Mouse (Mus musculus): Measurements from ENCODE around the gene Prl7a1. TPM values are rescaled to one million over a fixed set of nuclear protein-coding genes. Genes with fewer than 3 reads are reported as not detected.

Prl7a1 gene
- polyA plus RNA-seq (2015; fragmentation: Nextera tagmentation; extraction: Ambion mirVana) = not detected in 2 replicates

DNA sequence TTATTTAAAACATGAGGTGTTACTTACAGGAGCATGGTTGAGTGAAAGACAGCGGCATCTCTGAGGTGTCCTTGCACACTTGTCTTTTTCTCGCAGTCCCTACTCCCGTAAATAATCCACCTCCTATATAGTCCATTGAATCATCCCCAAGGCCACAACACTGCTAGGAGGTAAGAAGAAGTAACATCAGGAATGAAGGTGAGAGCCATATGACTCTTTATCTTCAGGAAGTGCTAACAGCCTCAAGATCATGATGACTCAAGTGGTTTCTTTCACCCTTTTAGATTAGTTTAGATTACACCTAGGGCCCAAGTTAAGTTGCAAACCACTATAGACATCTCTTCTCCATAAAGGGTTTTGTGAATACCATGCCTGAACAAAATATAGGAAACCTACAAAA is at the start of gene Prl7a1:
Prl7a1 (minus strand) TSS at position 101 of the 400 bp plus-strand sequence.
- no peak within 1 kb of the TSS for H3K4me3 ChIP-seq (ENCODE audit: low read depth, low read length)
- H3K9me3 ChIP-seq (ENCODE audit: low read length) = no peaks in the 10 kb centered on the region
- DNase-seq = no peak
- H3K9ac ChIP-seq (replicated peaks) = no peak within 1 kb of the TSS
- TF ChIP-seq CTCF (IDR thresholded peaks at IDR 0.05; ENCODE audit: low read depth) (no peak), EP300 (IDR thresholded peaks at IDR 0.05; ENCODE audit: low read depth) (no peak)
- no peaks in the 10 kb centered on the region for H3K27me3 ChIP-seq (ENCODE audit: insufficient read depth, low read length)
- 89% methylated on average over 3 of the region's 3 CpGs for WGBS (ENCODE audit: insufficient replicate concordance)
- H3K4me2 ChIP-seq (ENCODE audit: low read depth, low read length) = no peak within 1 kb of the TSS
- H3K36me3 ChIP-seq (replicated peaks; ENCODE audit: insufficient read depth, low read length) = no peaks in the 10 kb centered on the region
- H3K27ac ChIP-seq (ENCODE audit: low read depth) = no peak within 1 kb of the TSS
- H3K4me1 ChIP-seq (ENCODE audit: insufficient read depth) = no peaks in the 10 kb centered on the region
- ATAC-seq = no peak

DNA sequence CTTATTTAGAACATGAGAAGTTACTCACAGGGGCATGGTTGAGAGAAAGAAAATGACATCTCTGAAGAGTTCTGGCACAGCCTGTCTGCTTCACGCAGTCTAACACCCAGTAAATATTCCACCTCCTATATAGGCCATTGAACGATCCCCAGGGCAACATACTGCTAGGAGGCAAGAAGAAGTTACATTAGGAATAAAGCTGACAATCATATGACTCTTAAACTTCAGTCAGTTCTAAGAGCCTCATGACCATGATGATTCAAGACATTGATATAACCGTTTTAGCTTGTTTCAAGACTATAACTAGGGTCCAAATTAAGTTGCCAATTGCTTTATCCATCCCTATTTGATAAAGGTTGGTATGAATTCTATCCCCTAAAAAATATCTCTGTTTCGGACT is 25.6 kb upstream of the Prl7a1 start, which contains the start of gene Prl7a2:
Prl7a2 (minus strand) TSS at position 101 of the 400 bp plus-strand sequence.
- TF ChIP-seq CTCF (IDR thresholded peaks at IDR 0.05; ENCODE audit: low read depth) (no peak), EP300 (IDR thresholded peaks at IDR 0.05; ENCODE audit: low read depth) (no peak)
- ATAC-seq (no peak), DNase-seq (no peak)
- H3K9me3 ChIP-seq (ENCODE audit: low read length) = no peaks in the 10 kb centered on the region
- H3K4me3 ChIP-seq (ENCODE audit: low read depth, low read length) = no peak within 1 kb of the TSS
- no peaks in the 10 kb centered on the region for H3K27me3 ChIP-seq (ENCODE audit: insufficient read depth, low read length)
- H3K4me2 ChIP-seq (ENCODE audit: low read depth, low read length) = no peak within 1 kb of the TSS
- no peak within 1 kb of the TSS for H3K27ac ChIP-seq (ENCODE audit: low read depth)
- no peaks in the 10 kb centered on the region for H3K4me1 ChIP-seq (ENCODE audit: insufficient read depth)
- H3K9ac ChIP-seq (replicated peaks) = no peak within 1 kb of the TSS
- 65% methylated on average over 4 of the region's 4 CpGs for WGBS (ENCODE audit: insufficient replicate concordance)
- H3K36me3 ChIP-seq (replicated peaks; ENCODE audit: insufficient read depth, low read length) = no peaks in the 10 kb centered on the region

DNA sequence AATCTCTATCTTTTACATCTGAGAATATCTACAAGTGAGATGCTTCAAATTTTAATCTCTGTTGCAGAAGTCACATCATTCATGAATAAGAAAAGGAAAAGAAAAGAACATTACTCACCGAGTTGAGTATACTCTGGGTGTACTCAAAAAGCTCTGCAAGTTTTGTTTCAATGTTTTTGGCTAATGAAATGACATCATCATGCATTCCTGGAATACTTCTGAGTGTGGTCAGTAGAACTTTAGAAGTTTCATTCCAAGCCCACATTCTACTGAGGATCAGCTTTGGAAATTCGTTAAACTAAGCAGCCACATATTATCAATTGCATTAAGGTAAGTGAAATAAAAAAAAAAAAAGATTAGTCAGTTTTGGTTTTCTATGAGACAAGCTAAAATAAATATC is 18.5 kb upstream of the Prl7a1 start:
- no peak overlapping the region for H3K9ac ChIP-seq (replicated peaks)
- no peak overlapping the region for H3K27ac ChIP-seq (ENCODE audit: low read depth)
- H3K36me3 ChIP-seq (replicated peaks; ENCODE audit: insufficient read depth, low read length) = no peaks in the 10 kb centered on the region
- no peak overlapping the region for H3K4me2 ChIP-seq (ENCODE audit: low read depth, low read length)
- no peaks in the 10 kb centered on the region for H3K27me3 ChIP-seq (ENCODE audit: insufficient read depth, low read length)
- DNase-seq = no peak
- no peak for TF ChIP-seq CTCF (IDR thresholded peaks at IDR 0.05; ENCODE audit: low read depth)
- no peak for TF ChIP-seq EP300 (IDR thresholded peaks at IDR 0.05; ENCODE audit: low read depth)
- WGBS (ENCODE audit: insufficient replicate concordance) = 59% methylated on average over 2 of the region's 2 CpGs
- H3K4me1 ChIP-seq (ENCODE audit: insufficient read depth) = no peaks in the 10 kb centered on the region
- H3K9me3 ChIP-seq (ENCODE audit: low read length) = no peaks in the 10 kb centered on the region
- ATAC-seq = no peak
- no peak overlapping the region for H3K4me3 ChIP-seq (ENCODE audit: low read depth, low read length)

DNA sequence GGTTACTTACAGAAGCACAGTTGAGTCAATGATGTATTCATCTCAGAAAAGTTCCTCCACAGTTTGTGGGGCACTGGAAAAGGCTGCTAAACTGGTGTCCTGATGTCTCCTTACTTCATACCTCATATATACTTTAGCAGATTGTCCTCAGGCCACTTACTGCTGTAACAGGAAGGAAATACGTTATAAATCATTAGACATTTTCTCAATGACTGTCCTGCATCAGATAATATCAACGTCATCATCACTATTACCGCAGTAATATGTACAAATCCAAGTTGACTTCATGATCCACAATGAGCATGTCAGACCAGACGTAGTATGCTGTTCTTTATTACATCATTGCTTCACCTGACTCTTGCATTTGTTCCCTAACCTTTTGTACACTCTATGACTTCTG is 31.8 kb downstream of the Prl7a1 start, which contains the start of gene Prl7b1:
Prl7b1 (minus strand) TSS at position 101 of the 400 bp plus-strand sequence.
- Histone ChIP-seq H3K4me3 (ENCODE audit: low read depth, low read length) (no peak within 1 kb of the TSS), H3K4me2 (ENCODE audit: low read depth, low read length) (no peak within 1 kb of the TSS), H3K27me3 (ENCODE audit: insufficient read depth, low read length) (no peaks in the 10 kb centered on the region), H3K36me3 (replicated peaks; ENCODE audit: insufficient read depth, low read length) (no peaks in the 10 kb centered on the region), H3K9me3 (ENCODE audit: low read length) (no peaks in the 10 kb centered on the region), H3K27ac (ENCODE audit: low read depth) (no peak within 1 kb of the TSS), H3K9ac (replicated peaks) (no peak within 1 kb of the TSS), H3K4me1 (ENCODE audit: insufficient read depth) (no peaks in the 10 kb centered on the region)
- TF ChIP-seq CTCF (IDR thresholded peaks at IDR 0.05; ENCODE audit: low read depth) = no peak
- TF ChIP-seq EP300 (IDR thresholded peaks at IDR 0.05; ENCODE audit: low read depth) = no peak
- no peak for DNase-seq
- no peak for ATAC-seq
- 50% methylated on average over 4 of the region's 4 CpGs for WGBS (ENCODE audit: insufficient replicate concordance)

Other genes with a start within 250 kb of the Prl7a1 start
- gene Prl8a6, start 203.8 kb downstream of the Prl7a1 start, polyA plus RNA-seq (2015; fragmentation: Nextera tagmentation; extraction: Ambion mirVana) = not detected in 2 replicates
- not detected in 2 replicates for gene Prl8a8, start 129.3 kb downstream of the Prl7a1 start, polyA plus RNA-seq (2015; fragmentation: Nextera tagmentation; extraction: Ambion mirVana)
- gene Prl8a9, start 77.9 kb downstream of the Prl7a1 start, polyA plus RNA-seq (2015; fragmentation: Nextera tagmentation; extraction: Ambion mirVana) = not detected in 2 replicates
- not detected in 2 replicates for gene Prl8a1, start 60.3 kb downstream of the Prl7a1 start, polyA plus RNA-seq (2015; fragmentation: Nextera tagmentation; extraction: Ambion mirVana)
- gene Prl7b1, start 31.9 kb downstream of the Prl7a1 start, polyA plus RNA-seq (2015; fragmentation: Nextera tagmentation; extraction: Ambion mirVana) = not detected in 2 replicates
- not detected in 2 replicates for gene Prl7a2, start 25.5 kb upstream of the Prl7a1 start, polyA plus RNA-seq (2015; fragmentation: Nextera tagmentation; extraction: Ambion mirVana)
- gene Prl7d1, start 74.2 kb upstream of the Prl7a1 start, polyA plus RNA-seq (2015; fragmentation: Nextera tagmentation; extraction: Ambion mirVana) = not detected in 2 replicates
- gene Prl7c1, start 138.3 kb upstream of the Prl7a1 start, polyA plus RNA-seq (2015; fragmentation: Nextera tagmentation; extraction: Ambion mirVana) = not detected in 2 replicates
- not detected in 2 replicates for gene Prl2a1, start 159.2 kb upstream of the Prl7a1 start, polyA plus RNA-seq (2015; fragmentation: Nextera tagmentation; extraction: Ambion mirVana)
- gene Prl2c1, start 206.8 kb upstream of the Prl7a1 start, polyA plus RNA-seq (2015; fragmentation: Nextera tagmentation; extraction: Ambion mirVana) = not detected in 2 replicates

Data from liver, postnatal 0 days (tissue).